Mouse (Mus musculus) adipocyte (in vitro differentiated cells): Measurements from ENCODE around the gene BC005537.
A peak's percentile ranks its signal among the peaks of the same experiment; 100 is the strongest.
"Not testable (repeated sequence)": the region's sequence is repeated elsewhere in the genome, so short reads cannot be mapped to it uniquely, and the experiment has no call there.

Experiments used
- DNase-seq: peaks from one replicate; pipeline ENCODE4 v3.0.0-alpha.2; 2016; ENCODE audit warnings: low spot score

Gene BC005537

GRCm38 (mm10) chr13:24799925-24800673, 1.4 kb upstream of the BC005537 start:
- DNase-seq, result no peak

DNA sequence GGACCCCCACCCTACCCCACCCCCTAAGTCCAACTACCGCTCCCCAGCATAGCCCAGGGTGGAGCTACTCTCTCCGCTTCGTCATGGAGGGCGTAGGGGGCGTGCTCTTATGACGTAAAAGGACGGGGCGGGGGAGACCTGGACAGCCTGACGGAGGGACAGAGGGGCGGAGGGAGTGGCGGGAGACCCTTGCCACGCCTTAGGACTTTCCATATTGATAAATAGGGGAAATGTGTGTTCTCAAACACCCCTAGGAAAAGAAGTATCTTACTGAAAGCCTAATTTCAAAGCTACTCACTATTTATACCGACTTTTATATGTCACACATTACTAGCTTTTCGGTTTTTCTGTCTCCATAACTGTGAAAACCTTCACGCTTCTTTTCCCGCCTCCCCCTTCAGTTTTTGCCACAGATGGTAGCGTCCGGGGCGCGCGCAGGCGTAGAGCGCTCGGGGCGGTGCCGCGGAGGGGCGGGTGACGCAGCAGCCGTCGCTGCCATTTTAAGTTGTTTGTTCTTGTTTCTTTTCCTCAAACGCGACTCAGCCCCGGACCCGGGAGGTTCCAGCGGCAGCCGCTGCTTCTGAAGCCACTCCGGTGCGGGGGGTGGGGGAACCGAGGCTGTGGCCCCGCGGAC, 666 bp upstream of the BC005537 start:
- peak; percentile 97 for DNase-seq

GRCm38 (mm10) chr13:24802131-24802691, 754 bp downstream of the BC005537 start:
- DNase-seq, result peak; percentile 47

GRCm38 (mm10) chr13:24803196-24803595, 1.7 kb downstream of the BC005537 start:
- no peak for DNase-seq

GRCm38 (mm10) chr13:24806079-24806478, 4.6 kb downstream of the BC005537 start:
- DNase-seq, result no peak

- DNase-seq, result no peak
Measured at GRCm38 (mm10) chr13:24812521-24812920, 11.1 kb downstream of the BC005537 start.

- DNase-seq, result no peak
Measured at GRCm38 (mm10) chr13:24814616-24815015, 13.2 kb downstream of the BC005537 start.

DNA sequence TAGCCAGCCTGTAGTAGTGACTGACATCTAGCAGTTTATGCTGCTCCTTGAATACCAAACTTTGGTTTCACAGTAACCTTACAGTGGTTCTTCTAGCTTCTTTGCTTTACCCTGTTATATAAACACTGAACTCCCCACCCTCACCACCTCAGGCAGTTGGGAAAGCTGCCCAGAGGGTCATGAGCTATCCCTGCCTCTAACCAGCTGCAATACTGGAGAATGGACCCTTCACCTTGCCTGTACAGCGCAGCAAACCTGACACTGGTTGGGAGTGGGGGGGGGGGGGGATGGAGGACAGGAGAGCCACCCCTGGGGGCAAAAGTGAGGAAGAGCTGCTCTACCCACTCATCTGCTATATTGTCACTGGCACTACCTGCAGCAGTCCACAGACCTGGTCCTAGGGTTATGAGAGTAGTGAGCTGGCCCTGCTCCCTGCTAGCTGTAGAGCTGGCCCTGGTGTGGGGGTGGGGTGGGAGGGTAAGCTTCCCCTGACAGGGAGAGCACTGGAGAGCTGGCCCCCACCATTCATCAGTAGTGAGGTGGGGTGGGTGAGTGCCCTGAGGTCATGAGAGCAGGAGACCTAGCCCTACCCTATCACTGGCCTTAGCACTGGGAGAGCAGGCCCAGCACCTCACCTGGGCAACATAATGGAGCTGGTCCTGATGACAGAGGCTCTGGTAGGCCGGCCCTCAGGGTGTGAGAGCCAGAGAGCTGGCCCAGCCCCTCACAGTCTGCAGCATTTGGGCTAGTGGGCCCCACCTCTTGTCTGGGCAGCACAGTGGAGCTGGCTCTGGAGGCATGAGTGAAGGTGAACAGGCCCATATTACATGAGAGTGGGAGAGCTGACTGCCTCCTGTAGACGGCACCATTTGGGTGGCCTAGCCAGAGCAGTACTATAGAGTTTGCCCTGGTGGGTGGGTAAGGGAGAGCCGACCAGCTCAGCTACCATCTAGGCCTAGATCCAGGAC, 15.0 kb downstream of the BC005537 start:
- peak; percentile 43 for DNase-seq

GRCm38 (mm10) chr13:24819931-24820330, 18.5 kb downstream of the BC005537 start:
- no peak for DNase-seq

DNA sequence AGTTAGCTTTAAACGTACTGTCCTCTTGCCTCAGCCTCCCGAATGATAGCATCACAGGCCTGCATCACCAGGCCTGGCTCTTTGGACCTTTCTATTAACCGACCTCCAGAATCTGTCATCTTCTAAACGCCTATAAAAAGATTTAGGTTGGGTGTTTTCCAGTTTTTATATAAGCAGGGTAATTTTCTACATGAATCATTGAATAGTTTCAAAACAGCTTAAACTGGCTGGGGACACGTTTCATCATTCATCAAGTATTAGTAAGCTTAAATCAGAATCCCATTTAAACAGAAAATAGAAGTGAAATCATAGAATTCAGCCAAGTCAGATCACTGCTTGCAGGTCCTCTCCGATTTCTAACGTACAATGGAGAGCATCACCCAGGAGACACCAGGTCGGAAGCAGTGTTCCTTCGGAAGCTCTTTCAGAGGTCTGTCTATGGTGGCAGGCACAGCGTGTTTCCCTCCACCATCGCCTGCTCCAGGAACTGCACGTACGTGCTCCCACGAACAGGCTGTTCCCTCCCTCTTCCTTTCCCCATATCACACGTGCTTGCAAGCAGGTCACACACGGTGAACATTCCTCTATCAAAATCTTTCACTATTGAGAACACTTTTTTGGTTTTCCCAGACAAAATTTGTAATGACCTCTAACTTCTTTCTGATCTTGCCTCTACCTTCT, 21.3 kb downstream of the BC005537 start:
- no peak for DNase-seq

GRCm38 (mm10) chr13:24824647-24825046, 23.2 kb downstream of the BC005537 start:
- no peak for DNase-seq

- peak; percentile 74 for DNase-seq
Measured at GRCm38 (mm10) chr13:24825587-24825986, 24.1 kb downstream of the BC005537 start.

GRCm38 (mm10) chr13:24826116-24826515, 24.7 kb downstream of the BC005537 start:
- no peak for DNase-seq

- DNase-seq, result no peak
Measured at GRCm38 (mm10) chr13:24830756-24831352, 29.4 kb downstream of the BC005537 start.

DNA sequence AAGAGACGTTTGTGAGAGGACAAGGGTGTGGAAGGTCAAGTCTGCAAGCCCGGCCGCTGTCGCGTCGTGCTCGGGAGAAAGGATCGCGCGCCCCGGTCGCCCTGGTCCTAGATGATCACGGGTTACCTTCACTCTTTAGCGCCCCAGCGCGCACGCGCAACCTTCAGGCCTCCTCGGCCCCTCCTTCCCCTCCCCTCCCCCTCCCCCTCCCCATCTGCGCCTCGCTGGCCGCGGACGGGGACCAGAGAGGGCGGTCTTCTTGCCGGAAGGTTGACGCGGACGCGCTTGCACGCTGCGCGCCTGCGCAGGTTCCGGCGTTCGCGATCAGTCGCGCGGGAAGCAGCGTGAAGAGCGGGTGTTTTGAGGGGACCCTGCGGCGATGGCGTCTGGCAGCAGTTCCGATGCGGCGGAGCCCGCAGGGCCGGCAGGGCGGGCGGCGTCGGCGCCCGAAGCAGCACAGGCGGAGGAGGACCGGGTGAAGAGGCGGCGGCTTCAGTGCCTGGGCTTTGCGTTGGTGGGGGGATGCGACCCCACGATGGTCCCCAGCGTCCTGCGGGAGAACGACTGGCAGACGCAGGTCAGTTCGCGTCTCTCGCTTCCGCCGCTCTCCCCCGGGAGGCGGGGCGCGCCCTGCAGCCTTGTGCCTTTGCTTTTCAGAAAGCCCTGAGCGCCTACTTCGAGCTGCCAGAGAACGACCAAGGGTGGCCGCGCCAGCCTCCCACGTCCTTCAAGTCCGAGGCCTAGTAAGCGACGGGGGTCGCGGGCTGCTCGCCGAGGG, 30.1 kb downstream of the BC005537 start, which contains the start of the genes Acot13 and Tdp2:
Acot13 (minus strand) TSS at position 188 of the 778 bp plus-strand sequence.
Tdp2 (plus strand) TSS at position 327 of the 778 bp plus-strand sequence.
- DNase-seq, result peak; percentile 96

- DNase-seq, result peak; percentile 27
Measured at GRCm38 (mm10) chr13:24832131-24832810, 30.8 kb downstream of the BC005537 start.

GRCm38 (mm10) chr13:24832811-24833155, 31.3 kb downstream of the BC005537 start:
- no peak for DNase-seq

- not testable (repeated sequence) for DNase-seq
Measured at GRCm38 (mm10) chr13:24837765-24838164, 36.3 kb downstream of the BC005537 start.

DNA sequence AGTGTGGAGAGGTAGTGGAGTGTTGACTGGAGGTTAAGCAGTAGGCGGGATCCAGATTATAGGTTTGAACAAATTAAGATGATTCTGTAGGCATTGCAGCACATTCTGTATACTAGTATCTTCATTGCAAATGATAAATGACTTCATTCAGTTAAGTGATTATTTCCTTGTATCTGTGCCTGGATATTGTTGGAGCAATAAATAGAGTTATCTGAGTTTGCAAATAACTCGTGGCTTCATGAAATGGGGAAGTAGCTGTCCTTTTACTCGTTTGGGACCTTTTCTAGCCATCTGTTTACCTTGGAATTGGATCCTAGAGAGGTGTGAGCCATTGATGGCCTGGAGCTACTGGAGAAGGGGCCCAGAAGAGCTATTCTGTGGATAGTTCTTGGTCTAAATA, 38.4 kb downstream of the BC005537 start:
- DNase-seq, result no peak

DNA sequence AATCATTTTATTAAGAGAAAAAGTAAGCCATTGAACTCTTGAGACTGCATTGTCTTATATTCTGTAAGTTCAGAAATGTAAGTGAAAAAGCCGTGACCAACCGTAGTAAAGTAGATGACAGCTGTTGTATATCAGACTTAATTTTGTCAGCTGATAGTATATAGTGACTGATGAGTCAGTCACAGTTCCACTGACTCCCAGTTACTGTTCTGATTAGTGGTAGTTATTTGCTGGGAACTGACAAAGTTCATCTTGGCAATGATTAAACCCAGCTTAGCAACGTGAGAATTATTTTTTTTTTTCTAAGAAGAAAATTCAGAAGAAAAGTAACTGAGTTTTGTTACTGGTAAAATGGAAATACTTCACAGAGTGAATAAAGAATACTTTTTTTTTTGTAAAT, 40.2 kb downstream of the BC005537 start:
- DNase-seq, result no peak
